Mouse (Mus musculus) CH12.LX (cell line): ENCODE measurements at regions not wholly inside any gene's neighbourhood (a gene's known extent, or its start where the extent isn't known, plus 50 kb on each side); places are given as distances from the start of the nearest gene placed in this dataset.

ENCODE experiments used
- DNase-seq: peaks from one replicate; pipeline ENCODE4 v3.0.0-alpha.2; 2013; ENCODE audit errors: extremely low read depth
- H3K27ac ChIP-seq: 2 replicates; pipeline ENCODE4 v1.5.1; 2012; ENCODE audit warnings: low read depth, mild to moderate bottlenecking, control low read depth, moderate library complexity; ENCODE audit not compliant: insufficient read depth
- H3K27me3 ChIP-seq: replicated peaks from 2 replicates; pipeline ENCODE3; 2012; ENCODE audit warnings: inconsistent platforms
- H3K36me3 ChIP-seq, 2 experiments: replicated peaks in 1 of 2; 2 replicates each; pipeline versions ENCODE3 to v1.6.1; 2012; ENCODE audit warnings: inconsistent platforms in 1 of 2, low read length in 1 of 2, mild to moderate bottlenecking in 1 of 2, mixed read lengths in 1 of 2, moderate library complexity in 1 of 2; ENCODE audit not compliant: control insufficient read depth in 1 of 2, insufficient read depth in 1 of 2
- H3K4me1 ChIP-seq, 2 experiments: 2 replicates each; pipeline ENCODE4 v1.6.1; 2012; ENCODE audit warnings: inconsistent platforms in 1 of 2, moderate library complexity in 1 of 2; ENCODE audit not compliant: insufficient read depth in 2 of 2, control insufficient read depth in 1 of 2
- H3K4me2 ChIP-seq: 2 replicates; pipeline ENCODE4 v1.6.1; 2012; ENCODE audit warnings: low read depth, mild to moderate bottlenecking, control low read depth; ENCODE audit not compliant: poor library complexity, insufficient read depth, severe bottlenecking
- H3K4me3 ChIP-seq, 3 experiments: fragments of 150-350 bp in 1 of 3; sonication (generic) in 1 of 3; replicated peaks in 1 of 3; 2 replicates each; pipeline versions ENCODE3 to v1.5.1; 2011 to 2012; ENCODE audit warnings: low read depth in 2 of 3, low read length in 2 of 3, mild to moderate bottlenecking in 2 of 3, moderate library complexity in 2 of 3, control low read depth in 1 of 3, improper control_type of control experiment in 1 of 3, inconsistent platforms in 1 of 3, mixed read lengths in 1 of 3; ENCODE audit not compliant: poor library complexity in 1 of 3
- H3K79me2 ChIP-seq: replicated peaks from 2 replicates; pipeline ENCODE4 v1.6.1; 2012; ENCODE audit warnings: mild to moderate bottlenecking, moderate library complexity; ENCODE audit not compliant: control insufficient read depth, poor library complexity, insufficient read depth, severe bottlenecking; ENCODE audit errors: extremely low read depth
- H3K9ac ChIP-seq: 2 replicates; pipeline ENCODE4 v1.6.1; 2012; ENCODE audit warnings: low read depth, mild to moderate bottlenecking, control low read depth, moderate library complexity; ENCODE audit not compliant: insufficient read depth
- H3K9me3 ChIP-seq: replicated peaks from 2 replicates; pipeline ENCODE3; 2012; ENCODE audit warnings: low read length, inconsistent platforms, mixed read lengths
- BHLHE40 ChIP-seq: IDR thresholded peaks from 2 replicates; pipeline ENCODE4 v1.6.1; 2011; ENCODE audit warnings: mild to moderate bottlenecking, low read depth, low read length, improper control_type of control experiment
- CHD1 ChIP-seq: IDR thresholded peaks from 2 replicates; pipeline ENCODE4 v1.6.1; 2012; ENCODE audit warnings: low read depth, low read length, improper control_type of control experiment, inconsistent platforms
- CHD2 ChIP-seq: IDR thresholded peaks from 2 replicates; pipeline ENCODE4 v1.6.1; 2011; ENCODE audit warnings: low read length, improper control_type of control experiment
- CTCF ChIP-seq, 2 experiments: IDR thresholded peaks in 1 of 2; conservative IDR thresholded peaks in 1 of 2; 2 replicates each; pipeline ENCODE4 v1.5.1; 2011 to 2012; ENCODE audit warnings: low read depth in 2 of 2, low read length in 2 of 2, improper control_type of control experiment in 1 of 2, inconsistent platforms in 1 of 2, mild to moderate bottlenecking in 1 of 2, moderate library complexity in 1 of 2
- E2F4 ChIP-seq: IDR thresholded peaks from 2 replicates; pipeline ENCODE4 v1.6.1; 2011; ENCODE audit warnings: low read depth, low read length, improper control_type of control experiment; ENCODE audit not compliant: insufficient replicate concordance
- ELF1 ChIP-seq: IDR thresholded peaks from 2 replicates; pipeline ENCODE4 v1.6.1; 2014; ENCODE audit warnings: low read depth, mild to moderate bottlenecking, inconsistent platforms, low read length, improper control_type of control experiment
- EP300 ChIP-seq: IDR thresholded peaks from 2 replicates; pipeline ENCODE4 v1.6.1; 2011; ENCODE audit warnings: low read length, improper control_type of control experiment
- ETS1 ChIP-seq: conservative IDR thresholded peaks from 2 replicates; pipeline ENCODE4 v1.6.1; 2012; ENCODE audit warnings: low read depth, mild to moderate bottlenecking, inconsistent platforms, low read length, improper control_type of control experiment, moderate library complexity
- GABPA ChIP-seq: IDR thresholded peaks from 2 replicates; pipeline ENCODE4 v1.6.1; 2012; ENCODE audit warnings: low read depth, low read length, improper control_type of control experiment, inconsistent platforms; ENCODE audit not compliant: insufficient replicate concordance
- HCFC1 ChIP-seq: IDR thresholded peaks from 2 replicates; pipeline ENCODE4 v1.6.1; 2012; ENCODE audit warnings: low read depth, mild to moderate bottlenecking, inconsistent platforms, low read length, improper control_type of control experiment
- JUN ChIP-seq: IDR thresholded peaks from 2 replicates; pipeline ENCODE4 v1.6.1; 2011; ENCODE audit warnings: low read depth, mild to moderate bottlenecking, low read length, improper control_type of control experiment, moderate library complexity; ENCODE audit not compliant: insufficient read depth
- JUND ChIP-seq: conservative IDR thresholded peaks from 2 replicates; pipeline ENCODE4 v1.6.1; 2011; ENCODE audit warnings: low read depth, low read length, improper control_type of control experiment
- KAT2A ChIP-seq: IDR thresholded peaks from 2 replicates; pipeline ENCODE4 v1.6.1; 2012; ENCODE audit warnings: low read length, improper control_type of control experiment, inconsistent platforms; ENCODE audit not compliant: insufficient replicate concordance
- MAFK ChIP-seq: IDR thresholded peaks from 2 replicates; pipeline ENCODE4 v1.6.1; 2011; ENCODE audit warnings: low read length, improper control_type of control experiment; ENCODE audit not compliant: insufficient replicate concordance
- MAX ChIP-seq: IDR thresholded peaks from 2 replicates; pipeline ENCODE4 v1.6.1; 2011; ENCODE audit warnings: low read length, improper control_type of control experiment
- MAZ ChIP-seq: IDR thresholded peaks from 2 replicates; pipeline ENCODE4 v1.6.1; 2012; ENCODE audit warnings: low read depth, mild to moderate bottlenecking, inconsistent platforms, low read length, improper control_type of control experiment, moderate library complexity
- MXI1 ChIP-seq: IDR thresholded peaks from 2 replicates; pipeline ENCODE4 v1.6.1; 2011; ENCODE audit warnings: mild to moderate bottlenecking, low read depth, low read length, improper control_type of control experiment
- MYC ChIP-seq: IDR thresholded peaks from 2 replicates; pipeline ENCODE4 v1.6.1; 2011; ENCODE audit warnings: low read depth, mild to moderate bottlenecking, improper control_type of control experiment, low read length
- NELFE ChIP-seq: IDR thresholded peaks from 2 replicates; pipeline ENCODE4 v1.6.1; 2011; ENCODE audit warnings: low read depth, low read length, improper control_type of control experiment
- POLR2A ChIP-seq: IDR thresholded peaks from 2 replicates; pipeline ENCODE4 v1.6.1; 2011; ENCODE audit warnings: low read depth, mild to moderate bottlenecking, improper control_type of control experiment, low read length
- POLR2AphosphoS2 ChIP-seq: IDR thresholded peaks from 2 replicates; pipeline ENCODE4 v1.6.1; 2011; ENCODE audit warnings: low read depth, low read length, improper control_type of control experiment
- SIN3A ChIP-seq: IDR thresholded peaks from 2 replicates; pipeline ENCODE4 v1.6.1; 2012; ENCODE audit warnings: low read length, improper control_type of control experiment, inconsistent platforms
- TCF12 ChIP-seq: IDR thresholded peaks from 2 replicates; pipeline ENCODE4 v1.6.1; 2014; ENCODE audit warnings: low read depth, mild to moderate bottlenecking, inconsistent platforms, low read length, improper control_type of control experiment
- UBTF ChIP-seq: IDR thresholded peaks from 2 replicates; pipeline ENCODE4 v1.6.1; 2012; ENCODE audit warnings: low read depth, mild to moderate bottlenecking, inconsistent platforms, low read length, improper control_type of control experiment, moderate library complexity
- USF1 ChIP-seq: IDR thresholded peaks from 2 replicates; pipeline ENCODE4 v1.6.1; 2014; ENCODE audit warnings: low read depth, mild to moderate bottlenecking, inconsistent platforms, low read length, improper control_type of control experiment
- ZC3H11A ChIP-seq: IDR thresholded peaks from 2 replicates; pipeline ENCODE4 v1.6.1; 2012; ENCODE audit warnings: low read depth, mild to moderate bottlenecking, inconsistent platforms, low read length, improper control_type of control experiment
- dilution Hi-C: fragments of 300-500 bp; cut with MboI; formaldehyde crosslinking; loops from 2 replicates; pipeline ENCODE4 v1.14.3; 2020; ENCODE audit warnings: low sequenced_read_pairs; ENCODE audit not compliant: extremely low pct_unique_long_range_greater_than_20kb, extremely low pct_ligation_motif_present
- in situ Hi-C: fragments of 300-500 bp; cut with MboI; formaldehyde crosslinking; loops from 3 replicates; pipeline ENCODE4 v1.14.3; 2019; ENCODE audit warnings: low sequenced_read_pairs, low pct_ligation_motif_present, low pct_unique_long_range_greater_than_20kb, mixed read lengths

GRCm38 (mm10) chr10:83821089-83821488 is 98.4 kb downstream of the 1500009L16Rik start (continued):
- TF ChIP-seq ETS1, result peak; percentile 67
- no peak for TF ChIP-seq E2F4
- no peak for TF ChIP-seq MAFK
- no peak for TF ChIP-seq UBTF
- no peak for TF ChIP-seq CHD2
- peak; percentile 82 for TF ChIP-seq JUN
- no peak for TF ChIP-seq TCF12
- no peak for TF ChIP-seq MYC
- TF ChIP-seq EP300, result peak; percentile 74; the same call in 1 of the 2 replicates
- no peak for TF ChIP-seq ZC3H11A
- TF ChIP-seq KAT2A, result no peak
- TF ChIP-seq SIN3A, result no peak
- TF ChIP-seq JUND, result peak; percentile 87
- TF ChIP-seq, all 38 proteins: peak for 6

- Histone ChIP-seq H3K9ac (no peak overlapping the region), H3K9me3 (no peaks in the 10 kb centered on the region), H3K79me2 (no peaks in the 10 kb centered on the region), H3K4me3 (no peak overlapping the region), H3K27me3 (no peaks in the 10 kb centered on the region), H3K36me3 (no peaks in the 10 kb centered on the region), H3K4me2 (no peak overlapping the region), H3K27ac (no peak overlapping the region), H3K4me1 (peaks cover 2 to 7% of the 10 kb centered on the region in 2 experiments; a peak in 2 of 4 replicates)
- TF ChIP-seq POLR2AphosphoS2 (no peak), POLR2A (no peak), UBTF (no peak), MAX (no peak), HCFC1 (no peak), JUND (no peak), MAZ (no peak), MAFK (no peak), CTCF (conservative IDR thresholded peaks at IDR 0.05 in 1 of 2, IDR thresholded peaks at IDR 0.05 in 1 of 2; ENCODE audit: low read depth in 2 of 2, low read length in 2 of 2) (no peak), JUN (no peak), GABPA (no peak)
- in situ Hi-C loops (loop anchor here (5.0 kb wide), 1 partner anchor 621 kb away; no protein-coding TSS in a partner anchor), dilution Hi-C loops (no loop called here)
- DNase-seq, result no peak
Measured at GRCm38 (mm10) chr10:83826105-83826504, 103.4 kb downstream of the 1500009L16Rik start.

GRCm38 (mm10) chr10:83836351-83836750 is 113.7 kb downstream of the 1500009L16Rik start:
- TF ChIP-seq NELFE, result no peak
- no peak for TF ChIP-seq HCFC1
- TF ChIP-seq E2F4, result no peak
- TF ChIP-seq MAFK, result no peak
- TF ChIP-seq USF1, result no peak
- TF ChIP-seq MYC, result no peak
- no peak for TF ChIP-seq BHLHE40
- TF ChIP-seq KAT2A, result no peak
- TF ChIP-seq ELF1, result no peak
- TF ChIP-seq ETS1, result no peak
- TF ChIP-seq SIN3A, result no peak
- TF ChIP-seq ZC3H11A, result no peak
- no peak for TF ChIP-seq POLR2AphosphoS2
- TF ChIP-seq CHD1, result no peak
- TF ChIP-seq MXI1, result no peak
- no peak for TF ChIP-seq CTCF (conservative IDR thresholded peaks at IDR 0.05 in 1 of 2, IDR thresholded peaks at IDR 0.05 in 1 of 2; ENCODE audit: low read depth in 2 of 2, low read length in 2 of 2)
- TF ChIP-seq POLR2A, result no peak
- H3K27ac ChIP-seq, result no peak overlapping the region
- in situ Hi-C loops, result no loop called here
- no peaks in the 10 kb centered on the region for H3K27me3 ChIP-seq
- H3K36me3 ChIP-seq, result no peaks in the 10 kb centered on the region
- no peaks in the 10 kb centered on the region for H3K9me3 ChIP-seq
- H3K79me2 ChIP-seq, result no peaks in the 10 kb centered on the region
- no peak for DNase-seq
- no peak overlapping the region for H3K9ac ChIP-seq
- peaks cover 0 to 5% of the 10 kb centered on the region in 2 experiments; a peak in 1 of 4 replicates for H3K4me1 ChIP-seq
- dilution Hi-C loops, result no loop called here
- no peak overlapping the region for H3K4me2 ChIP-seq
- H3K4me3 ChIP-seq, result no peak overlapping the region
